ENCODE assay signal across 10 mouse cellular contexts in genomic region chr15:102515791-102516190, GRCm38 (mm10). TPM values are rescaled to one million over a fixed set of nuclear protein-coding genes. Genes with fewer than 3 reads are reported as not detected.
DNase-seq lines count a peak whose midpoint lies in the region; ATAC-seq and TF ChIP-seq lines count a peak whose summit lies in the region.
"Had no signal": no experiment of that assay in that cellular context is flagged by ENCODE, and none has a peak within 500 bp of the region (broad histone marks: within the 10 kb centered on the region; RNA-seq: fewer than 3 reads in every experiment).

No protein-coding gene starts in this region.

- no peak overlapping the region for H3K27ac ChIP-seq in heart, postnatal 0 days (ENCODE audit: low read depth)
- no peak overlapping the region for H3K27ac ChIP-seq in macrophage

- H3K4me1 ChIP-seq in erythroblast, embryonic 14.5 days (ENCODE audit: control insufficient read depth) = peaks cover 50% of the 10 kb centered on the region
- H3K4me1 ChIP-seq in E14TG2a.4 (replicated peaks; ENCODE audit: low read depth, low read length) = peaks cover 62% of the 10 kb centered on the region
- peaks cover 23% of the 10 kb centered on the region for H3K4me1 ChIP-seq in heart, postnatal 0 days (ENCODE audit: control insufficient read depth, insufficient read depth)

- H3K9ac ChIP-seq in heart, postnatal 0 days (replicated peaks; ENCODE audit: low read depth, low read length) = no peak overlapping the region

- H3K79me2 ChIP-seq in macrophage (ENCODE audit: inconsistent target) = peaks cover 21% of the 10 kb centered on the region

- DNase-seq in heart, postnatal 0 days (ENCODE audit: low spot score) = no peak
- no peak for DNase-seq in frontal cortex, postnatal 36 days (ENCODE audit: low spot score in 2 of 2)
- no peak for DNase-seq in urinary bladder, postnatal 36 days (ENCODE audit: low spot score in 2 of 2)
- DNase-seq in embryo, embryonic 9.5 days (ENCODE audit: extremely low spot score) = no peak
- DNase-seq: kidney, adult 18-20 months had no signal

- TF ChIP-seq CTCF in E14TG2a.4 (conservative IDR thresholded peaks at IDR 0.05; ENCODE audit: low read length) = no peak
- no peak for TF ChIP-seq CTCF in heart, postnatal 0 days (IDR thresholded peaks at IDR 0.05; ENCODE audit: low read depth)

- H3K36me3 ChIP-seq in erythroblast, embryonic 14.5 days (ENCODE audit: control insufficient read depth) = peaks cover 7% of the 10 kb centered on the region
- H3K36me3 ChIP-seq in E14TG2a.4 (ENCODE audit: insufficient read depth, low read length) (peaks cover 14% of the 10 kb centered on the region), macrophage (ENCODE audit: inconsistent target) (no peaks in the 10 kb centered on the region)
- H3K36me3 ChIP-seq in heart, postnatal 0 days (replicated peaks; ENCODE audit: control insufficient read depth, insufficient read depth, low read length) = no peaks in the 10 kb centered on the region

- H3K4me2 ChIP-seq in heart, postnatal 0 days (ENCODE audit: low read depth, low read length) = peak overlapping the region; percentile 93

- no peak for TF ChIP-seq EP300 in heart, postnatal 0 days (IDR thresholded peaks at IDR 0.05; ENCODE audit: low read depth)

- H3K9me3 ChIP-seq in erythroblast, embryonic 14.5 days (ENCODE audit: control insufficient read depth, low read length) = no peaks in the 10 kb centered on the region
- H3K9me3 ChIP-seq in E14TG2a.4 (ENCODE audit: low read length) = no peaks in the 10 kb centered on the region
- H3K9me3 ChIP-seq in heart, postnatal 0 days (replicated peaks; ENCODE audit: control insufficient read depth, low read length) = no peaks in the 10 kb centered on the region

- H3K27me3 ChIP-seq in erythroblast, embryonic 14.5 days (ENCODE audit: control insufficient read depth) = peaks cover 31% of the 10 kb centered on the region
- no peaks in the 10 kb centered on the region for H3K27me3 ChIP-seq in E14TG2a.4 (ENCODE audit: insufficient read depth, low read length)
- H3K27me3 ChIP-seq in heart, postnatal 0 days (ENCODE audit: control insufficient read depth, insufficient read depth, low read length) = no peaks in the 10 kb centered on the region

- ATAC-seq in erythroblast, adult 5-6 weeks (replicated peaks; ENCODE audit: low FRiP score, poor library complexity, severe bottlenecking) = no peak
- no peak for ATAC-seq in heart, postnatal 0 days (ENCODE audit: insufficient read depth, low read depth)

- WGBS in heart, postnatal 0 days = 57% methylated on average over 4 of the region's 4 CpGs
- WGBS in macrophage (ENCODE audit: missing documents) = 95% methylated on average over 4 of the region's 4 CpGs

- peak overlapping the region; percentile 95 for H3K4me3 ChIP-seq in erythroblast, embryonic 14.5 days (replicated peaks)
- H3K4me3 ChIP-seq in E14TG2a.4 (replicated peaks; ENCODE audit: low read length) = peak overlapping the region; percentile 86
- no peak overlapping the region for H3K4me3 ChIP-seq in heart, postnatal 0 days (ENCODE audit: low read depth, low read length)
- H3K4me3 ChIP-seq in macrophage (ENCODE audit: inconsistent target) = peak overlapping the region; percentile 80; the same call in 1 of the 2 replicates

RNA-seq across cellular contexts. Expression of gene Map3k12, which starts 1.1 kb away (rescaled TPM):
- polyA plus RNA-seq in erythroblast, embryonic 14.5 days (2012) = 0.01 TPM in 2 replicates
- not detected in 2 replicates for total RNA-seq in erythroblast, adult 5-6 weeks (2015; ENCODE audit: low replicate concordance)
- total RNA-seq in erythroblast, adult 5-6 weeks (2017; ENCODE audit: low replicate concordance) = 0.34 and 1.1 TPM in 2 replicates
- 4.7 and 6.1 TPM in 2 replicates for total RNA-seq in heart, postnatal 0 days (2014; rRNA removed; ENCODE audit: low replicate concordance)
- 4.1 and 4.6 TPM in 2 replicates for polyA plus RNA-seq in heart, postnatal 0 days (2015; fragmentation: Nextera tagmentation; extraction: Ambion mirVana)
- 10 to 100 TPM in 17 of 26 experiments, 1 to 10 TPM in 9; 1.8 to 34.0 (median 13.6) TPM for total RNA-seq in macrophage (2018; cell fraction: chromatin; rRNA removed)
- 1 to 10 TPM; 1.7 to 7.0 (median 5.0) TPM for total RNA-seq in macrophage (2018; cell fraction: cytosol; rRNA removed)
- total RNA-seq in macrophage (2018; cell fraction: nucleus; rRNA removed) = 10 to 100 TPM in 11 of 26 experiments, 1 to 10 TPM in 15; 2.0 to 26.8 (median 9.3) TPM
- polyA plus RNA-seq in macrophage (2018) = 4.7 to 7.1 TPM (median 5.2 TPM) in 3 replicates

RNA-seq across cellular contexts. Expression of gene Tarbp2, which starts 2.2 kb away (rescaled TPM):
- 11.9 and 12.1 TPM in 2 replicates for polyA plus RNA-seq in erythroblast, embryonic 14.5 days (2012)
- 3.5 and 7.3 TPM in 2 replicates for total RNA-seq in erythroblast, adult 5-6 weeks (2015; ENCODE audit: low replicate concordance)
- total RNA-seq in erythroblast, adult 5-6 weeks (2017; ENCODE audit: low replicate concordance) = 9.6 and 13.5 TPM in 2 replicates
- total RNA-seq in heart, postnatal 0 days (2014; rRNA removed; ENCODE audit: low replicate concordance) = 73.7 and 74.9 TPM in 2 replicates
- polyA plus RNA-seq in heart, postnatal 0 days (2015; fragmentation: Nextera tagmentation; extraction: Ambion mirVana) = 65.4 and 68.5 TPM in 2 replicates
- 100 to 1,000 TPM in 6 of 26 experiments, 10 to 100 TPM in 20; 28.2 to 117 (median 78.1) TPM for total RNA-seq in macrophage (2018; cell fraction: chromatin; rRNA removed)
- 10 to 100 TPM; 16.6 to 35.0 (median 25.0) TPM for total RNA-seq in macrophage (2018; cell fraction: cytosol; rRNA removed)
- total RNA-seq in macrophage (2018; cell fraction: nucleus; rRNA removed) = 10 to 100 TPM; 32.4 to 69.6 (median 49.7) TPM
- polyA plus RNA-seq in macrophage (2018) = 12.9 to 30.0 TPM (median 24.7 TPM) in 3 replicates

RNA-seq across cellular contexts. Expression of gene Npff, which starts 9.0 kb away (rescaled TPM):
- 0.16 and 0.17 TPM in 2 replicates for polyA plus RNA-seq in erythroblast, embryonic 14.5 days (2012)
- total RNA-seq in erythroblast, adult 5-6 weeks (2015; ENCODE audit: low replicate concordance) = 4.6 TPM in 1 of 2 replicates, not detected in the other
- 5.9 TPM in 1 of 2 replicates, not detected in the other for total RNA-seq in erythroblast, adult 5-6 weeks (2017; ENCODE audit: low replicate concordance)
- 0.84 TPM in 1 of 2 replicates, not detected in the other for total RNA-seq in heart, postnatal 0 days (2014; rRNA removed; ENCODE audit: low replicate concordance)
- polyA plus RNA-seq in heart, postnatal 0 days (2015; fragmentation: Nextera tagmentation; extraction: Ambion mirVana) = 0.89 and 1.1 TPM in 2 replicates
- 10 to 100 TPM in 21 of 26 experiments, 1 to 10 TPM in 5; 2.7 to 23.6 (median 14.7) TPM for total RNA-seq in macrophage (2018; cell fraction: chromatin; rRNA removed)
- total RNA-seq in macrophage (2018; cell fraction: cytosol; rRNA removed) = 1 to 10 TPM in 4 of 26 experiments, under 1 TPM in 13, not detected in 9; 0.22 to 1.8 (median 0.51) TPM
- total RNA-seq in macrophage (2018; cell fraction: nucleus; rRNA removed) = 10 to 100 TPM in 16 of 26 experiments, 1 to 10 TPM in 10; 2.9 to 26.2 (median 12.6) TPM
- 0.41 to 1.8 TPM (median 1.0 TPM) in 3 replicates for polyA plus RNA-seq in macrophage (2018)

RNA-seq across cellular contexts. Expression of gene Gm10337, which starts 12.3 kb away (rescaled TPM):
- not detected in 2 replicates for polyA plus RNA-seq in erythroblast, embryonic 14.5 days (2012)
- not detected in 2 replicates for total RNA-seq in erythroblast, adult 5-6 weeks (2015; ENCODE audit: low replicate concordance)
- not detected in 2 replicates for total RNA-seq in erythroblast, adult 5-6 weeks (2017; ENCODE audit: low replicate concordance)
- total RNA-seq in heart, postnatal 0 days (2014; rRNA removed; ENCODE audit: low replicate concordance) = not detected in 2 replicates
- not detected in 2 replicates for polyA plus RNA-seq in heart, postnatal 0 days (2015; fragmentation: Nextera tagmentation; extraction: Ambion mirVana)
- total RNA-seq in macrophage (2018; cell fraction: chromatin; rRNA removed) = not detected
- not detected for total RNA-seq in macrophage (2018; cell fraction: cytosol; rRNA removed)
- total RNA-seq in macrophage (2018; cell fraction: nucleus; rRNA removed) = not detected
- polyA plus RNA-seq in macrophage (2018) = not detected in 3 replicates
- polyA plus RNA-seq: spleen, adult 2 months had no signal

RNA-seq across cellular contexts. Expression of gene Pcbp2, which starts 45.5 kb away (rescaled TPM):
- polyA plus RNA-seq in erythroblast, embryonic 14.5 days (2012) = 31.3 and 62.4 TPM in 2 replicates
- total RNA-seq in erythroblast, adult 5-6 weeks (2015; ENCODE audit: low replicate concordance) = 252 and 321 TPM in 2 replicates
- 85.4 and 91.0 TPM in 2 replicates for total RNA-seq in erythroblast, adult 5-6 weeks (2017; ENCODE audit: low replicate concordance)
- 180 and 221 TPM in 2 replicates for total RNA-seq in heart, postnatal 0 days (2014; rRNA removed; ENCODE audit: low replicate concordance)
- polyA plus RNA-seq in heart, postnatal 0 days (2015; fragmentation: Nextera tagmentation; extraction: Ambion mirVana) = 118 and 121 TPM in 2 replicates
- total RNA-seq in macrophage (2018; cell fraction: chromatin; rRNA removed) = 100 to 1,000 TPM; 282 to 698 (median 421) TPM
- 100 to 1,000 TPM; 519 to 726 (median 593) TPM for total RNA-seq in macrophage (2018; cell fraction: cytosol; rRNA removed)
- total RNA-seq in macrophage (2018; cell fraction: nucleus; rRNA removed) = 100 to 1,000 TPM; 274 to 476 (median 355) TPM
- 469 to 548 TPM (median 534 TPM) in 3 replicates for polyA plus RNA-seq in macrophage (2018)
